Mouse (Mus musculus) testis, adult 2 months (tissue): ENCODE measurements around the gene Creb1.

ENCODE experiments used
- CTCF ChIP-seq: fragments of 200-500 bp; IDR thresholded peaks from 2 replicates; pipeline ENCODE4 v1.5.1; 2012; ENCODE audit warnings: low read depth, mild to moderate bottlenecking, inconsistent platforms, low read length, moderate library complexity; ENCODE audit not compliant: control insufficient read depth, insufficient read depth, insufficient replicate concordance
- POLR2A ChIP-seq: fragments of 200-500 bp; IDR thresholded peaks from 2 replicates; pipeline ENCODE4 v1.6.1; 2012; ENCODE audit warnings: low read depth, mild to moderate bottlenecking, inconsistent platforms, low read length, moderate library complexity; ENCODE audit not compliant: control insufficient read depth

- TF ChIP-seq CTCF, result no peak
- TF ChIP-seq POLR2A, result no peak
Measured at GRCm38 (mm10) chr1:64521734-64522133, 10.7 kb upstream of the Creb1 start.
